Mouse (Mus musculus) lung, embryonic 16.5 days (tissue): ENCODE measurements around the gene Pdgfb. TPM values are rescaled to one million over a fixed set of nuclear protein-coding genes. Genes with fewer than 3 reads are reported as not detected.

Experiments
- ATAC-seq: fragments of 200-750 bp; cut with Nextera tagmentation; 2 replicates; pipeline ENCODE4 v1.8.0; 2017; ENCODE audit warnings: low read depth, mild to moderate bottlenecking, moderate library complexity
- H3K27ac ChIP-seq: fragments of 300-500 bp; sonication (generic); 2 replicates; pipeline ENCODE4 v1.5.1; 2014; ENCODE audit warnings: mild to moderate bottlenecking, control low read depth, low read length
- H3K27me3 ChIP-seq: fragments of 300-500 bp; sonication (generic); 2 replicates; pipeline ENCODE4 v1.6.1; 2014; ENCODE audit warnings: low read depth, low read length, mixed read lengths; ENCODE audit not compliant: control insufficient read depth, insufficient read depth
- H3K36me3 ChIP-seq: fragments of 300-500 bp; sonication (generic); 2 replicates; pipeline ENCODE4 v1.6.1; 2014; ENCODE audit warnings: low read length; ENCODE audit not compliant: control insufficient read depth, insufficient read depth
- H3K4me1 ChIP-seq: fragments of 300-500 bp; sonication (generic); replicated peaks from 2 replicates; pipeline ENCODE4 v1.6.1; 2014; ENCODE audit warnings: low read length, mixed read lengths; ENCODE audit not compliant: control insufficient read depth, insufficient read depth
- H3K4me2 ChIP-seq: fragments of 300-500 bp; sonication (generic); 2 replicates; pipeline ENCODE4 v1.6.1; 2014; ENCODE audit warnings: low read depth, low read length, control low read depth
- H3K4me3 ChIP-seq: fragments of 300-500 bp; sonication (generic); 2 replicates; pipeline ENCODE4 v1.5.1; 2014; ENCODE audit warnings: mild to moderate bottlenecking, low read length, control low read depth
- H3K9ac ChIP-seq: fragments of 300-500 bp; sonication (generic); 2 replicates; pipeline ENCODE4 v1.6.1; 2014; ENCODE audit warnings: low read length, control low read depth
- H3K9me3 ChIP-seq: fragments of 300-500 bp; sonication (generic); 2 replicates; pipeline ENCODE4 v1.6.1; 2016; ENCODE audit warnings: low read length; ENCODE audit not compliant: control insufficient read depth
- WGBS: fragments of 180-500 bp; shearing (Covaris S2); extraction: QIAGEN DNeasy Blood & Tissue Kit; methylation state at CpG from one replicate; pipeline ENCODE4 v1.1.7; 2014; 5-methylcytosine and 5-hydroxymethylcytosine counted together
- polyA plus RNA-seq: library from polyadenylated mRNA; unstranded; fragments of >200 nt; fragmentation: Nextera tagmentation; extraction: Ambion mirVana; gene quantifications from 2 replicates; pipeline ENCODE4 v1.2.1, GENCODE M21; 2015

Gene Pdgfb
- polyA plus RNA-seq, 1 experiment from 2014 or later = 7.7 TPM

DNA sequence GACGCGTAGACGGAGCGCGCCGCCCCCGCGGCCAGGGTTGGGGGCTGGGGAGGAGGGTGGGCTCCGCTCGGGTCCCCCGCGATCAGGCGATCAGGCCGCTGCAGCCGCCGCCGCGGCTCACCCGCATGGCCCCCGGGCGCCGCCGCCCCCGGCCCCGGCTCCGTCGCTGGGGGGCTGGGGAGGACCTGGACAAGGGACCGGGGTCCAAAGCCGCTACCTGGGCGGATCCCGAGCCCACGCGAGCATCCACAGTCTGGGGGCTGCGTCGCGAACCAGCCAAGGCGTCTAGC lies 801 bp downstream of the Pdgfb start:
- no peak for ATAC-seq
- 0% methylated on average over 33 of the region's 37 CpGs for WGBS
- Histone ChIP-seq H3K4me3 (peak overlapping the region; percentile 69), H3K27ac (peak overlapping the region; percentile 85), H3K36me3 (no peaks in the 10 kb centered on the region), H3K4me2 (peak overlapping the region; percentile 93), H3K9ac (peak overlapping the region; percentile 88), H3K4me1 (peaks cover 29% of the 10 kb centered on the region), H3K27me3 (peaks cover 51% of the 10 kb centered on the region), H3K9me3 (no peaks in the 10 kb centered on the region)

- 3% methylated on average over 26 of the region's 36 CpGs for WGBS
- peak overlapping the region; percentile 93 for H3K4me2 ChIP-seq
- H3K9ac ChIP-seq = peak overlapping the region; percentile 88
- no peaks in the 10 kb centered on the region for H3K9me3 ChIP-seq
- peak overlapping the region; percentile 69 for H3K4me3 ChIP-seq
- H3K27ac ChIP-seq = peak overlapping the region; percentile 85
- ATAC-seq = no peak; the same call in 1 of the 2 replicates
- no peaks in the 10 kb centered on the region for H3K36me3 ChIP-seq
- peaks cover 29% of the 10 kb centered on the region for H3K4me1 ChIP-seq
- peaks cover 51% of the 10 kb centered on the region for H3K27me3 ChIP-seq
Measured at GRCm38 (mm10) chr15:80013256-80014030, 1.3 kb downstream of the Pdgfb start.

DNA sequence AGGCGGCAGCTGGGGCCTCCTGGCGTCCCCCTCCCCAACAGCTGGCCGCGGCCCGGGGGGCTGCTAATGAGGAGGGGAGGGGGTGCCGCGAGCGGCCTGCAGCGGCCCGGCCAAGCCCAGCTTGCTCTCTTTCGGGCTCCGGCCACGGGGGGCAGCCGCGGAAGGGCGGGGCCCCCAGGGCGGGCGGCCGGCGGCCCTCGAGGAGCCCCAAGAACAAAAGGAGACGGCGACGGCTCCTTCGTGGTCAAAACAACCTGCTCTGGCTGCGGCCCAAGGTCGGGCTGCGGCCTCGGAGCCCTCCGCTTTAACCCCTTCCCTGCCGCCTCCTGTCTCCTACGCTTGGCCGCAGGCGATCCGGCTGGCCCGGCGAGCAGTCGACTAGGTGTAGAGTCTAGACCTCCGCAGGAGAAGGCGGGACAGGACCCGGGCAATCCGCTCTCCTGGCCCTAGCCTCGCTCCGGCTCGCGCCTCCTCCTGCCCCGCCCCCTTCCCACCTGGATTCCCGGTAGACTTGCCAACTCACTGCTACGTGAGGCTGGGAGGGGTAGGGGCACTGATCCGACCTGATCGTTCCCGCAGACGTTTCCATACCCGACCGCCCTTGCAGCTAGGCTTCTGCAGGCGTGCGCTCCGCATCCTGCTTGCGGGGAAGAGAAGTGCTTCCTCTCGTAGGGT lies 2.1 kb downstream of the Pdgfb start:
- Histone ChIP-seq H3K27ac (peak overlapping the region; percentile 85), H3K36me3 (no peaks in the 10 kb centered on the region), H3K9me3 (no peaks in the 10 kb centered on the region), H3K4me2 (peak overlapping the region; percentile 93), H3K4me1 (peaks cover 29% of the 10 kb centered on the region), H3K27me3 (peaks cover 51% of the 10 kb centered on the region), H3K9ac (peak overlapping the region; percentile 88), H3K4me3 (peak overlapping the region; percentile 69)
- WGBS = under 1% methylated on average over 58 of the region's 60 CpGs
- ATAC-seq = peak; percentile 86

- H3K27me3 ChIP-seq = peaks cover 51% of the 10 kb centered on the region
- H3K4me1 ChIP-seq = peaks cover 29% of the 10 kb centered on the region
- ATAC-seq = peak; percentile 32; the same call in 1 of the 2 replicates
Measured at GRCm38 (mm10) chr15:80011778-80012526, 2.8 kb downstream of the Pdgfb start.

GRCm38 (mm10) chr15:80011194-80011593 lies 3.6 kb downstream of the Pdgfb start:
- Histone ChIP-seq H3K27ac (0 out of 2 replicates have a peak overlapping the region, but pooled peaks have one; percentile 29), H3K4me3 (peak overlapping the region; percentile 69), H3K9me3 (no peaks in the 10 kb centered on the region), H3K4me1 (peaks cover 34% of the 10 kb centered on the region), H3K27me3 (peaks cover 51% of the 10 kb centered on the region), H3K36me3 (no peaks in the 10 kb centered on the region), H3K4me2 (peak overlapping the region; percentile 93), H3K9ac (peak overlapping the region; percentile 88)
- WGBS = 29% methylated on average over 6 of the region's 6 CpGs
- no peak for ATAC-seq

More at GRCm38 (mm10) chr15:80011778-80012526, 2.8 kb downstream of the Pdgfb start:
- peak overlapping the region; percentile 85 for H3K27ac ChIP-seq
- WGBS = 2% methylated on average over 53 of the region's 56 CpGs
- H3K4me3 ChIP-seq = peak overlapping the region; percentile 69
- no peaks in the 10 kb centered on the region for H3K9me3 ChIP-seq
- no peaks in the 10 kb centered on the region for H3K36me3 ChIP-seq
- H3K9ac ChIP-seq = peak overlapping the region; percentile 88
- peak overlapping the region; percentile 93 for H3K4me2 ChIP-seq

- peaks cover 44% of the 10 kb centered on the region for H3K4me1 ChIP-seq
- no peak overlapping the region for H3K27ac ChIP-seq
- H3K4me2 ChIP-seq = peak overlapping the region; percentile 93
- WGBS = 27% methylated on average over 7 of the region's 7 CpGs
- H3K27me3 ChIP-seq = peaks cover 43% of the 10 kb centered on the region
- H3K9ac ChIP-seq = peak overlapping the region; percentile 19; the same call in 1 of the 2 replicates
- peak overlapping the region; percentile 69 for H3K4me3 ChIP-seq
- ATAC-seq = no peak
- H3K36me3 ChIP-seq = no peaks in the 10 kb centered on the region
- H3K9me3 ChIP-seq = no peaks in the 10 kb centered on the region
Measured at GRCm38 (mm10) chr15:80010182-80010558, 4.6 kb downstream of the Pdgfb start.

DNA sequence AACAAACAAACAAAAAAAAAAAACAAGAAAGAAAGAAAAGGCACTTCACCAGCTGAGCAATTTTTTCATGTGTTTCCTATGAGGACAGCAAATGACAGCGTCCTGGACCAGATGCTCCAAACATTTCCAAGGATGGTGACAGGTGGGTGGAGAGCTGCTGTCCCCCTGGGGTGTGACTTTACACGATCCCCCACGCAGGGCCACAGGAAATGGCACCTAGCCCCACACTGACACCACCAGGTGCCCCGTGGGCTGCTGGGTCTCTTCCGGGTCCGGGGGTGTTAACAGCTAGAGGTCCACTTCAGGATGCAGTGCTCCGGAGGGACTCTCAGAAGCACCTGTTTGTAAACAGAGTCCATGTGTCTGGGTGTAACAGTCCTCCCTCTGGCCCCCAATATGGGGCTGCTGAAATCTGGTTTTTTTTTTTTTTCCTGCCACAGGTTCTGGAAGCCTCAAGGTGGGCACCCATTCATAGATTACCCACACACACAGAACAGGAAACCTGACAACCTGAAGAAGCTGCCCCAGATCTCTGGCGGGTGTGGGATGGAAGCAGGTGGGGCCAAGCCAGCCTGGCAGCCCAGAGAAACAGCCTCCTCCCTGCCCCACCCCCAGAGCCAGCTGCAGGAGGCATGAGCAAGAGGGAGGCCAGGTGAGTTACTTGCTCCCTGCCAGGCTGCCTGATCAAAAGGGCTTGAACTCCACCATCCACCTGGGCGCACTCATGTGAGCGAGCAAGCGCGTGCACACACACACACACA lies 5.2 kb downstream of the Pdgfb start:
- H3K27me3 ChIP-seq = peaks cover 37% of the 10 kb centered on the region
- no peaks in the 10 kb centered on the region for H3K9me3 ChIP-seq
- no peak overlapping the region for H3K4me3 ChIP-seq
- no peak for ATAC-seq
- WGBS = 21% methylated on average over 8 of the region's 12 CpGs
- peak overlapping the region; percentile 27 for H3K4me2 ChIP-seq
- H3K4me1 ChIP-seq = peaks cover 41% of the 10 kb centered on the region
- H3K27ac ChIP-seq = no peak overlapping the region
- H3K36me3 ChIP-seq = no peaks in the 10 kb centered on the region
- H3K9ac ChIP-seq = no peak overlapping the region

DNA sequence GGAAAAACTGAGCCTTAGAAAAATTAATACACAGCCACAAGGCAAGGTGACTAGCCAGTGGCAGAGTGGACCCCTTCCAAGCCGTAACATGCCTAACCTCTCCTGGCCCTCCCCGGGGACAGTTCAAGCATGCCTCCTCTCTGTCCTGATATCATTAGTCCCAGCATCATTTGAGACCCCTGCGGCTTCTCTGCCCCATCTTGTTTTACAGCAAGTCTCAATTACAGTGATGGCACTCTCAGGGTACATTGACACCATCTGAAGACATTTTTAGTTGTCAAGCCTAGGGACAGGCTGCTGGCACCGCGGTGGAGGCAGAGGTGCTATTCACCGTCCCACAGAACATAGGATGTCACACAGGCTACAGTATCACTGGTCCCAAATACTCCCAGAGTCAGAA lies 6.3 kb downstream of the Pdgfb start:
- Histone ChIP-seq H3K9ac (no peak overlapping the region), H3K4me3 (no peak overlapping the region), H3K27me3 (peaks cover 26% of the 10 kb centered on the region), H3K4me2 (no peak overlapping the region), H3K36me3 (no peaks in the 10 kb centered on the region), H3K27ac (no peak overlapping the region), H3K4me1 (peaks cover 34% of the 10 kb centered on the region), H3K9me3 (no peaks in the 10 kb centered on the region)
- 90% methylated on average over 6 of the region's 6 CpGs for WGBS
- ATAC-seq = no peak
